Comparison of ENCODE assay signal across 12 mouse cellular contexts in the genomic region with DNA sequence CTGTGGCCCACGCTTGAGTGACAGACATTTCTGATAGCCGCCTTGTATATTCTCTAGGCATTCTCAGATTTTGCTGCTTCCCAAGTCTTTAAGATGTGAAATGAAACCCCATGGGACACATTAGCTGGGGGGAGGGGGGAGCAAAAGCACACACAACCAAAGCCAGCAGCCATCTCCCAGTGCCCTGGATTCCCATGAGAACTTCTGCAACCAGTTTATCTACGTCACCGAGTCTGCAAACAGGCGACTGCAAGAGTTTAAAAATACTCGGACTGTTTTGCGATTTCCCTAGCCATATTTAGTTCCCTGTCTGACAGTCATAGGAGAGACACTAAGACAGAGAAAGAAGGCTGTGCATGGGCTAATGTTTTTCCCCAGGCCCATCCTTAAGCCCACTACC. TPM values are rescaled to one million over a fixed set of nuclear protein-coding genes. Genes with fewer than 3 reads are reported as not detected.
DNase-seq lines count a peak whose midpoint lies in the region; ATAC-seq lines count a peak whose summit lies in the region.
"Had no signal": no experiment of that assay in that cellular context is flagged by ENCODE, and none has a peak within 500 bp of the region (broad histone marks: within the 10 kb centered on the region; RNA-seq: fewer than 3 reads in every experiment).

No protein-coding gene starts in this region.

- peak overlapping the region; percentile 71 for H3K27ac ChIP-seq in brown adipose tissue, adult 24 weeks (replicated peaks; ENCODE audit: low read depth, low read length)
- H3K27ac ChIP-seq in heart, embryonic 10.5 days = peak overlapping the region; percentile 78
- no peak overlapping the region for H3K27ac ChIP-seq in neural tube, embryonic 15.5 days (replicated peaks)
- H3K27ac ChIP-seq: forebrain, embryonic 12.5 days; hindbrain, embryonic 13.5 days; macrophage had no signal

- H3K9me3 ChIP-seq in heart, embryonic 10.5 days = no peaks in the 10 kb centered on the region
- no peaks in the 10 kb centered on the region for H3K9me3 ChIP-seq in neural tube, embryonic 15.5 days (replicated peaks)
- H3K9me3 ChIP-seq: forebrain, embryonic 12.5 days; hindbrain, embryonic 13.5 days had no signal

- DNase-seq in kidney, adult 9 months = peak; percentile 34
- no peak for DNase-seq in kidney, adult 11 months
- no peak for DNase-seq in heart, embryonic 10.5 days (ENCODE audit: low spot score)
- DNase-seq in kidney, postnatal 25 days = peak; percentile 25 to 51
- no peak for DNase-seq in cerebellum, adult 11-12 months
- DNase-seq in thymus, adult 18-20 months = no peak

- ATAC-seq in neural tube, embryonic 15.5 days (ENCODE audit: low FRiP score) = no peak

- no peaks in the 10 kb centered on the region for H3K27me3 ChIP-seq in heart, embryonic 10.5 days (ENCODE audit: insufficient read depth, poor library complexity, severe bottlenecking)
- no peaks in the 10 kb centered on the region for H3K27me3 ChIP-seq in neural tube, embryonic 15.5 days (replicated peaks)
- H3K27me3 ChIP-seq: forebrain, embryonic 12.5 days; hindbrain, embryonic 13.5 days had no signal

- WGBS in heart, embryonic 10.5 days = 43% methylated on average over 7 of the region's 7 CpGs
- 82% methylated on average over 7 of the region's 7 CpGs for WGBS in neural tube, embryonic 15.5 days

- no peak overlapping the region for H3K4me3 ChIP-seq in brown adipose tissue, adult 24 weeks (ENCODE audit: insufficient read depth, low read depth, low read length)
- H3K4me3 ChIP-seq in heart, embryonic 10.5 days = 0 out of 2 replicates have a peak overlapping the region, but pooled peaks have one; percentile 3
- H3K4me3 ChIP-seq in neural tube, embryonic 15.5 days (replicated peaks) = no peak overlapping the region
- H3K4me3 ChIP-seq: forebrain, embryonic 12.5 days; hindbrain, embryonic 13.5 days; myocyte had no signal

- no peak overlapping the region for H3K4me2 ChIP-seq in neural tube, embryonic 15.5 days
- H3K4me2 ChIP-seq: forebrain, embryonic 12.5 days; hindbrain, embryonic 13.5 days had no signal

- no peak overlapping the region for H3K9ac ChIP-seq in neural tube, embryonic 15.5 days (replicated peaks)
- H3K9ac ChIP-seq: forebrain, embryonic 12.5 days; hindbrain, embryonic 13.5 days had no signal

- H3K4me1 ChIP-seq in brown adipose tissue, adult 24 weeks (ENCODE audit: control insufficient read depth, insufficient read depth, insufficient read length, low read length) = peaks cover 4% of the 10 kb centered on the region
- H3K4me1 ChIP-seq in heart, embryonic 10.5 days = peaks cover 9% of the 10 kb centered on the region
- H3K4me1 ChIP-seq in neural tube, embryonic 15.5 days = peaks cover 3% of the 10 kb centered on the region; the same call in 1 of the 2 replicates
- H3K4me1 ChIP-seq: forebrain, embryonic 12.5 days had no signal

- no peaks in the 10 kb centered on the region for H3K36me3 ChIP-seq in heart, embryonic 10.5 days
- H3K36me3 ChIP-seq in neural tube, embryonic 15.5 days = no peaks in the 10 kb centered on the region
- H3K36me3 ChIP-seq: forebrain, embryonic 12.5 days; hindbrain, embryonic 13.5 days had no signal

RNA-seq across cellular contexts. Expression of gene Hddc2, which starts 52.3 kb away (rescaled TPM):
- 38.3 and 50.0 TPM in 2 replicates for polyA plus RNA-seq in brown adipose tissue, adult 24 weeks (2012; ENCODE audit: insufficient read depth, insufficient read length, missing spikeins)
- 73.6 and 79.5 TPM in 2 replicates for polyA plus RNA-seq in heart, embryonic 10.5 days (2016; fragmentation: Nextera tagmentation; extraction: Ambion mirVana)
- polyA plus RNA-seq in neural tube, embryonic 15.5 days (2015; fragmentation: Nextera tagmentation; extraction: Ambion mirVana) = 66.0 and 66.9 TPM in 2 replicates

Comparison
In these comparisons a context has a peak if more than half of its experiments do, and no peak if none do; other contexts are left out.
1. DNase-seq: peak in kidney, adult 9 months (single experiment) and kidney, postnatal 25 days (2 of 2); none in kidney, adult 11 months (single experiment), heart, embryonic 10.5 days (single experiment), cerebellum, adult 11-12 months (single experiment) and thymus, adult 18-20 months (0 of 2).